Mouse (Mus musculus): ENCODE data around the gene Zfp704. TPM values are rescaled to one million over a fixed set of nuclear protein-coding genes. Genes with fewer than 3 reads are reported as not detected.
"Not testable (repeated sequence)": the region's sequence is repeated elsewhere in the genome, so short reads cannot be mapped to it uniquely, and the experiment has no call there.

Gene Zfp704
- polyA plus RNA-seq, 1 experiment from 2014 or later: 16.1 TPM

DNA sequence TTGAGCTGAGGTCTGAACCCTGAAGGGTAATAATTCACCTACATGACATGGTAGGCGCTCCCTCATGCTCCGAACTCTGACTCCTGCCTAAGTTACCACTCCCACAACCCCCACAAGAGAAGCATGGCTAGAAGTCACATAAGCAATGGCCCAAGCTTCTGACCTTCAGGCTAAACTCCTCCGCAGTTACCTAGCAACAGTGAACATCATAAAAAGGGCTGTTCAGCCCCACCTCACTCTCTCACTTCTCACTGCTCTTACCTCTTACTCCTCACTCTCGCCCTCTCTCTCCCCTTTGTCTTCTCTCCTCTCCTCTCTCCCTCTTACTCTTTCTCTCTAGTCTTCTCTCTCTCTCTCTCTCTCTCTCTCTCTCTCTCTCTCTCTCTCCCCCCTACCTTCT lies 40.2 kb downstream of the Zfp704 start:
- not testable (repeated sequence) for H3K36me3 ChIP-seq; H3K27me3 ChIP-seq; H3K9ac ChIP-seq (replicated peaks); H3K4me3 ChIP-seq; ATAC-seq (replicated peaks); H3K9me3 ChIP-seq; H3K4me2 ChIP-seq (replicated peaks); H3K27ac ChIP-seq (replicated peaks)
- WGBS: 96% methylated on average over 4 of the region's 4 CpGs
- peaks cover 35% of the 10 kb centered on the region for H3K4me1 ChIP-seq

DNA sequence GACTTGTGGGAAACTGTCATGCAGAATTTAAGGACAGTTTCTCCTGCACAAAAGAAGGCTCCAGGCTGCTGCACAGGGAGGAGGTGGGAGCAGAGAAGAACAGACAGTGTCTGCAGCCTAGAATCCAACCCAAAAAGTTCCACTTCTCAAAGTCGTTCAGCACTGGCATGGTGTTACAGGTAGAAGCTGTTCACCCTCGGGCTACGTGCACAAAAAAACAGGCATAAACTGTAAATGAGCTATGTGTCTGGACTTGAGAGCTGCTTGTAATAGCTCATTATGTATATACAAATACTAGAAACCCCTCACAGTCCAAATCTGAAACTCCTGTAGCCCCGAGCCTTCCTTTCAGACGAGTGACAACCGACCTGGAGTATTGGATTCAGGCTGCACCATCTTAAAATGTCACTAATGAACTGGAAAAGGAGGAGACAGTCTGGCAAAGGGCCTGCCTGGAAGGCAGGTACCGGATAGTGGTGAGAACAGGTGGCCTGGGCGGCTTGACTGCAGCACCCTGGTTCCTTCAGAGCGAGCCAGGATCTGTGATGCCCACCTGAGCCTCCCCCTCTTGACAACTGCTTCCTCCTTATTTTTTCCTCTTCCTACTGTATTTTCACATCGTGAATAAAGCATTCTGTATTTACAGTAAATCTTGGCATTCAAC lies 41.2 kb downstream of the Zfp704 start:
- 58% methylated on average over 10 of the region's 10 CpGs for WGBS
- H3K4me1 ChIP-seq: peaks cover 27% of the 10 kb centered on the region
- no peaks in the 10 kb centered on the region for H3K9me3 ChIP-seq
- ATAC-seq (replicated peaks): no peak
- H3K27ac ChIP-seq (replicated peaks): no peak overlapping the region
- H3K4me2 ChIP-seq (replicated peaks): no peak overlapping the region
- H3K9ac ChIP-seq (replicated peaks): no peak overlapping the region
- H3K36me3 ChIP-seq: no peaks in the 10 kb centered on the region
- H3K27me3 ChIP-seq: no peaks in the 10 kb centered on the region
- no peak overlapping the region for H3K4me3 ChIP-seq

DNA sequence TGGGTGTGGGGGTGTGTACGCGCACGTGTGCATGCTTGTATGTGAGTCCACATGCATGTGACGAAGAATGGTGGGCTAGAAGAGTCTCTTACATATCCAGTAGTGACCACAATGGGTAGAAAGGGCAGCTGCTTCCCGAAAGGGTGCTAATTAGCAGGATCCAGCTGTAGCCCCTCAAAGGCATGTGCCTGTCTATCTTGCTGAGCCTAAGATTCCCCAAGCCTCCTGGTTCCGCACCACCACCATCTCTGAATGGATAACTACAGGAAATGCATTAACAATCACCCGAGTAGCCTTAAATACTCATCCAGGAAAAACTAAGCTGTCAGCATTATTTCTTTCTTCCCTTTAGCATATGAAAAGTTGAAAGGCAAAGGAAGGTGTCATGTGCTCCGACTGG lies 41.9 kb downstream of the Zfp704 start:
- Histone ChIP-seq H3K4me2 (replicated peaks) (no peak overlapping the region), H3K9ac (replicated peaks) (no peak overlapping the region), H3K4me3 (no peak overlapping the region), H3K4me1 (peaks cover 29% of the 10 kb centered on the region), H3K9me3 (no peaks in the 10 kb centered on the region), H3K27me3 (no peaks in the 10 kb centered on the region), H3K36me3 (no peaks in the 10 kb centered on the region), H3K27ac (replicated peaks) (no peak overlapping the region)
- 40% methylated on average over 8 of the region's 8 CpGs for WGBS
- no peak; the same call in 1 of the 2 replicates for ATAC-seq (replicated peaks)

DNA sequence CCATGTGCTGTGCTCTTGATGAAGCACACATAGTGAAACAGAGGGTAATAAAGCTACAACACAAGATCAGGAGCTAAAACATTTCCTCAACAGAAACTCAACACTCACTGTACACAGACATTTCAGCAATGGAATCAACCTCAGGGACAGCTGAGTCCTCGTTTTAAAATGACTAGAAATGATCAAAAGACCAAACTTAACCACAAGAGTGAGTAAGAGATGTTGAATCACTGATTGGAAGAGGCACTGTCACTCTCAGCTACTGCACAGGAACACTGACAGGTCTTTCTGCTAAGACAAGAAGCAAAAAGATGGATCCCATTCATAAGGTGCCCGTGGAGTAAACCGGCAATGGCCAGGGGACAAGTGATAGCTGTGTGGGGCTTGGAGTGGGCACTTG lies 43.1 kb downstream of the Zfp704 start:
- Histone ChIP-seq H3K27ac (replicated peaks) (no peak overlapping the region), H3K9me3 (no peaks in the 10 kb centered on the region), H3K4me3 (no peak overlapping the region), H3K27me3 (no peaks in the 10 kb centered on the region), H3K9ac (replicated peaks) (no peak overlapping the region), H3K4me2 (replicated peaks) (no peak overlapping the region), H3K36me3 (no peaks in the 10 kb centered on the region), H3K4me1 (peaks cover 26% of the 10 kb centered on the region)
- ATAC-seq (replicated peaks): no peak
- 89% methylated on average over 3 of the region's 3 CpGs for WGBS

DNA sequence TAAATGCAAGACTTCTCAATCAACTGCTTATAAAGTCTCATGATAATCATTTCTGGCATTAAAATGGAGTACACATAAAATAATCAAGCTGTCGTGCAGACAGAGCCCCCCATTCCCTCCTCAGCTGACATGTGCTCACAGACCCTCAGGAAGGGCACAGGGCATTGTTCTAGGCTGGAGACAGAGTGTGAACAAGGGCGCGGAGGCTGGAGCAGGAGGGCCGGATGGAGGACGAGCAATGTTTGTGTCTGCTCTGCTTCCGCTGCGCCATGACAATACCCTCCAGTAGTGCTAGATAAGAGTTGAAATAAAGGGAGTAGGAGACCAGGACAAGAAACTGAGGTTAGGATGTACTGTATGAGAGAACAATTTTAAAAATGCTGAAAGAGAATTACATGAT lies 46.3 kb downstream of the Zfp704 start:
- 71% methylated on average over 7 of the region's 7 CpGs for WGBS
- Histone ChIP-seq H3K27me3 (no peaks in the 10 kb centered on the region), H3K4me2 (replicated peaks) (no peak overlapping the region), H3K9me3 (no peaks in the 10 kb centered on the region), H3K4me1 (peaks cover 20% of the 10 kb centered on the region), H3K9ac (replicated peaks) (no peak overlapping the region), H3K27ac (replicated peaks) (0 out of 2 replicates have a peak overlapping the region, but pooled peaks have one; percentile 16), H3K36me3 (no peaks in the 10 kb centered on the region), H3K4me3 (no peak overlapping the region)
- no peak; the same call in 1 of the 2 replicates for ATAC-seq (replicated peaks)

DNA sequence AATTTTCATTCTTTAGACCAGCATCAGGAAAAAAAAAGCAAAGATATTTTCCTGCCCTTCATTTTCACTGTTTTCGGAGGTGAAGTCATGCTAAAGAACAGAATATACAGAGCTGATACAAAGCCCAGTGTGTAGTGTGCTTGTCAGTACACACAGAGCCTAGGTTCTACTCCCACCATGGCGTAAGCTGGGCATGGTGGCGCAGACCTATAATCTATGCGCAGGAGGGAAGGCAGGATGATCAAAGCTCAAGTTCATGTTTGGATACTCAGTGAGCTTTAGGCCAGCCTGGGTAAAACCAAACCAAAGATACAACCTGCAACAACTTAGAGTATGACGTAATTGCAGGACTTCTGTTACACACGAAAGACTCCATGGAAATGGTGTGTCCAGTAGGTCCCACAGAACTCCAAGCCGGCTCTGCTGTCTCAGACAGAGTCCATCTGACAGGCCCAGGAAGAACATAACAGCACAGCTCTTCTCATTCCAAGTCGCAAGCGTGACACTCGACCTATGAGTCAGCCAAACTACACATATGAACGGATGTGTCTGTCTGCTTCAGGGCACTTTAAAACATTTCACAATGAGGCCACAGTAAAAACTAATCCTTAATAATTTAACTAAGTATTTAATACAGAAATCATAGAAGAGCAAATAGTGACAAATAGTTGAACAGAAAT lies 47.1 kb downstream of the Zfp704 start:
- no peaks in the 10 kb centered on the region for H3K27me3 ChIP-seq
- 80% methylated on average over 11 of the region's 11 CpGs for WGBS
- H3K27ac ChIP-seq (replicated peaks): no peak overlapping the region
- no peak overlapping the region for H3K9ac ChIP-seq (replicated peaks)
- H3K4me2 ChIP-seq (replicated peaks): no peak overlapping the region
- no peaks in the 10 kb centered on the region for H3K36me3 ChIP-seq
- peaks cover 18% of the 10 kb centered on the region for H3K4me1 ChIP-seq
- no peak; the same call in 1 of the 2 replicates for ATAC-seq (replicated peaks)
- H3K4me3 ChIP-seq: no peak overlapping the region
- no peaks in the 10 kb centered on the region for H3K9me3 ChIP-seq

DNA sequence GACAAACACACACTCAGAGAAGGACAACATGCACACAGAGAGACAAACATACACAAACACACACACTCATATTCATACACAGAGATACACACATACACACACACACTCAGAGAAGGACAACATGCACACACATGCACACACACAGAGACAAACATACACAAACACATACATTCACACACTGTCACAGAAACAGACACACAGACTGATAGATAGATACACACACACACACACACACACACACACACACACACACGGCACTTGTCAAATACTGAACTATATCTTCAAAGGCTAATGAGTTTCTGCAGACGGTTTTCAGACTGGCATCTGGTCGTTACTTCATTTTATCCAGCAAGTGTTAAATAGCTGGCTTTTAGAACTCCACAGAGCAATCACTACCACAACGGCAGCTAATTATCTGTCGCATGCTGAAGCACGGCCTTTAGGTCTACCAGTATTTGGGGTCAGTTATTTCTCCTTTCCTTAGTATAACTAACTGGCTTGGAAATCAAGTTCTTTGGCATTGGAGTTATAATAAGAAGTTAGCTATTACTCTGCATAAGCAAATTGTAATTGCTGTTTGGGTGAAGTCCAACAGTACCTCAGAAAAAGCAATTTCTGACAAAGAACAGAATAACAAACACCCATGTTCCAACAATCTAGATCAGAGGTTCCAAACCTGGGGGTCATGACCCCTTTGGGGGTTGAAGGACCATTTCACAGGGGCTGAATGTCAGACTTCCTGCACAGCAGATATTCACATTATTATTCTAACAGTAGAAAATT lies 51.9 kb downstream of the Zfp704 start:
- Histone ChIP-seq H3K9me3 (no peaks in the 10 kb centered on the region), H3K27ac (replicated peaks) (no peak overlapping the region), H3K4me3 (no peak overlapping the region), H3K4me2 (replicated peaks) (no peak overlapping the region), H3K36me3 (no peaks in the 10 kb centered on the region), H3K9ac (replicated peaks) (no peak overlapping the region), H3K4me1 (peaks cover 12% of the 10 kb centered on the region; the same call in 1 of the 2 replicates), H3K27me3 (no peaks in the 10 kb centered on the region)
- WGBS: 10% methylated on average over 6 of the region's 6 CpGs
- ATAC-seq (replicated peaks): peak; percentile 34; the same call in 1 of the 2 replicates

DNA sequence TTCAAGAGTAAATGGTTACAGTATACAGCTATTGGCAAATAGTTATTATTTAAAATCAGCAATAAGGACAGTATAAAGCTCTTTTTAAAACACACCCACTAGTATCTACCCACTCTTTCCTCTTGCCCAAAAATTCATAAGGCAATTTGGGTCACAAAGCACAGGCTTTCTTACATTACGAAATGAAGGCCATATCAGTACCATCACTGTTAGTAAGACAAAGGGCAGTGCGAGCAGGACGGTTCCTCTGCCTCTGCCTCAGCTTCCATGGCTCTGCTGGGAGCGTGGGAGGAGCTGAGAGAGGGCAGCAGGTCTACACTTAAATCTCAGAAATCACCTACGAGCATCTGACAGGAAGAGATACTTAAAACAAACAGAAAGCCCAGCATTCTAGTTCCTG lies 53.7 kb downstream of the Zfp704 start:
- Histone ChIP-seq H3K4me2 (replicated peaks) (no peak overlapping the region), H3K9ac (replicated peaks) (no peak overlapping the region), H3K9me3 (no peaks in the 10 kb centered on the region), H3K4me1 (peaks cover 8% of the 10 kb centered on the region; the same call in 1 of the 2 replicates), H3K4me3 (no peak overlapping the region), H3K27ac (replicated peaks) (no peak overlapping the region), H3K36me3 (no peaks in the 10 kb centered on the region), H3K27me3 (no peaks in the 10 kb centered on the region)
- 81% methylated on average over 5 of the region's 5 CpGs for WGBS
- ATAC-seq (replicated peaks): no peak

DNA sequence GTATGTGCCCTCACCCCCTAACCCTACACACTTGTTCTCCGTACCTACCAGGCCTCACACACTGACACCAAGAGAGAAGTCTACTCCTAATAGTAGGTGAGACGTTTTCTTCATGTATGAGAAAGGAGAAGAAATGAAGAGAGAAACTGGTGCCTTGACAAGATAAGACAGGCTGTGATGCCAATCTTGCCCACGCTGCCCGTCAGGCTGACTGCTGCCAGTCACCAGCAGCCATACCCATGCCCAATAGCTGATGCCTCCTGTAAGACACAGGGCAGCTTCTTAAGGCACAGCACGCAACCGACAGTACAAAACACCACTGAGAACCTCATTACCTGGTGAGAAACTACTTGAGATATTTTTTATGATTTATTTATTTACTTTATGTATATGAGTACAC lies 55.0 kb downstream of the Zfp704 start:
- H3K4me3 ChIP-seq: no peak overlapping the region
- H3K36me3 ChIP-seq: no peaks in the 10 kb centered on the region
- no peaks in the 10 kb centered on the region for H3K27me3 ChIP-seq
- no peaks in the 10 kb centered on the region for H3K9me3 ChIP-seq
- no peak overlapping the region for H3K9ac ChIP-seq (replicated peaks)
- H3K4me2 ChIP-seq (replicated peaks): no peak overlapping the region
- 95% methylated on average over 6 of the region's 6 CpGs for WGBS
- H3K27ac ChIP-seq (replicated peaks): no peak overlapping the region
- H3K4me1 ChIP-seq: peaks cover 8% of the 10 kb centered on the region; the same call in 1 of the 2 replicates
- no peak for ATAC-seq (replicated peaks)

DNA sequence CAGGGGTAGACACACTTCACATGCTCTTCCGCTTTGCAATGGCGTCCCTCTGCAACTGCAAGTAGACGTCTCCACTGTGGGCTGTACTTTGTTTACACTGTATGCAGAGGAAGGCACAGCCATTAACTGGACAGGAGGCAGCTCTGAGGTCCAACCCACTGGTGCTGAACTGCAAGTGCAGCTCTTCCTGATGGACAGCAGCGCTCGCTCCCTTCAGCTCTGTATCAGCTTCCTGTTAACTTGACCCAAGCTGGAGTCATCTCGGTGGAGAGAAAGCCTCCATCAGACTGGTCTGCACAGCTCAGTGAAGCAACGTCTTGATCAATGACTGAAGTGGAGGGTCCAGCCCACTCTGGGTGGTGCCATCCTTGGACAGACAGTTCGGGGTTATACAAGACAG lies 57.6 kb downstream of the Zfp704 start:
- H3K9ac ChIP-seq (replicated peaks): no peak overlapping the region
- no peak overlapping the region for H3K27ac ChIP-seq (replicated peaks)
- H3K27me3 ChIP-seq: no peaks in the 10 kb centered on the region
- H3K4me2 ChIP-seq (replicated peaks): no peak overlapping the region
- no peaks in the 10 kb centered on the region for H3K36me3 ChIP-seq
- WGBS: 89% methylated on average over 8 of the region's 8 CpGs
- no peak for ATAC-seq (replicated peaks)
- no peaks in the 10 kb centered on the region for H3K9me3 ChIP-seq
- peaks cover 11% of the 10 kb centered on the region for H3K4me1 ChIP-seq
- H3K4me3 ChIP-seq: no peak overlapping the region

DNA sequence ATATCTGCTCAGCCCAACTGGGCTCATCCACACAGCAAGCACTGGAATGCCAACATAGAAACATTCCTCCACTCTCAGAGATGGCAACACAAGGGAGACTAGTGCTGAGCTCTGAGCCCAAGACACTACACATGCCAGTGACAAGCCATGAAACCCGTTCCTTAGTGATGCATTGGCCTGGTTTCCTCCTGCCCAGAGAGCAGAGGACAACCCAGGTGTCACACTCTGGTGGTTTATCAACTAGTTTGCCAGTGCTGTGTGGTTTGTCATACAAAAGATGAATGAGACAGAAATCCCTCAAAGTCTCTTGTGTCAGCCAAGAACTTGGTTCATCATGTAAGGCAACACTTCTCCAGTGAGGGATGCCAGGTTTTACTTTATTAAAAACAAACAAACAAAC lies 59.0 kb downstream of the Zfp704 start:
- no peak for ATAC-seq (replicated peaks)
- no peaks in the 10 kb centered on the region for H3K36me3 ChIP-seq
- H3K4me1 ChIP-seq: peaks cover 14% of the 10 kb centered on the region
- H3K27me3 ChIP-seq: no peaks in the 10 kb centered on the region
- no peaks in the 10 kb centered on the region for H3K9me3 ChIP-seq
- H3K27ac ChIP-seq (replicated peaks): no peak overlapping the region
- no peak overlapping the region for H3K4me2 ChIP-seq (replicated peaks)
- no peak overlapping the region for H3K4me3 ChIP-seq
- no peak overlapping the region for H3K9ac ChIP-seq (replicated peaks)
- 97% methylated on average over 1 of the region's 1 CpGs for WGBS

DNA sequence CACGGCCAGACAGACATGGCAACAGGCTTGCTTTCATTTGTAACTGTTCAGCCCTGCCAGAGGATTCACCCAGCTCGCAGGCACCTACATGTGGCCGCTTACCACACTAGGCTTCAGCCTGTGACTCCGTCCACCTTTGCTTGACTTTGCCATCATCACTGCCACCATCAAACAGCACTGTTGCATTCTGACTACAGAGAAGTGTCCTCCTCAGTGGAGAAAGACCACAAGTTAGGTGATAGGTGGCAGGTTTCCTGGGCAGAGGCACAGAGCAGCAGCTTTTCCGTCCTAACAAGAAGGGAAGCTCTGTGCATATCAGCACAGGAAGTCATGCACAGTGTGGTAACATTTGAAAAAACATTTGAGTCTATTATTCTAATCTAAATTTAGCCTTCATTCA lies 60.1 kb downstream of the Zfp704 start:
- Histone ChIP-seq H3K9me3 (no peaks in the 10 kb centered on the region), H3K4me3 (no peak overlapping the region), H3K27me3 (no peaks in the 10 kb centered on the region), H3K4me1 (peaks cover 17% of the 10 kb centered on the region), H3K36me3 (no peaks in the 10 kb centered on the region), H3K27ac (replicated peaks) (no peak overlapping the region), H3K9ac (replicated peaks) (no peak overlapping the region), H3K4me2 (replicated peaks) (no peak overlapping the region)
- ATAC-seq (replicated peaks): no peak
- 85% methylated on average over 5 of the region's 5 CpGs for WGBS
